Mouse (Mus musculus) lung, postnatal 0 days (tissue): ENCODE results near the gene Cyp26a1. TPM values are rescaled to one million over a fixed set of nuclear protein-coding genes. Genes with fewer than 3 reads are reported as not detected.

Experiments used
- ATAC-seq: fragments of 200-750 bp; cut with Nextera tagmentation; 2 replicates; pipeline ENCODE4 v1.8.0; 2017; ENCODE audit warnings: moderate library complexity
- DNase-seq: peaks from one replicate; pipeline ENCODE4 v3.0.0-alpha.2; 2016; ENCODE audit warnings: low spot score
- H3K27ac ChIP-seq: fragments of 300-500 bp; sonication (generic); 2 replicates; pipeline ENCODE4 v1.5.1; 2014; ENCODE audit warnings: antibody characterized with exemption, mild to moderate bottlenecking, low read length, mixed read lengths
- H3K27me3 ChIP-seq: fragments of 300-500 bp; sonication (generic); replicated peaks from 2 replicates; pipeline ENCODE4 v1.6.1; 2014; ENCODE audit warnings: low read length, mixed read lengths; ENCODE audit not compliant: insufficient read depth
- H3K36me3 ChIP-seq: fragments of 300-500 bp; sonication (generic); 2 replicates; pipeline ENCODE4 v1.6.1; 2014; ENCODE audit warnings: low read length, mixed read lengths; ENCODE audit not compliant: insufficient read depth
- H3K4me1 ChIP-seq: fragments of 300-500 bp; sonication (generic); 2 replicates; pipeline ENCODE4 v1.6.1; 2014; ENCODE audit warnings: antibody characterized with exemption, low read depth, low read length, mixed read lengths; ENCODE audit not compliant: insufficient read depth
- H3K4me2 ChIP-seq: fragments of 300-500 bp; sonication (generic); replicated peaks from 2 replicates; pipeline ENCODE4 v1.6.1; 2014; ENCODE audit warnings: low read depth, mild to moderate bottlenecking, low read length, moderate library complexity, mixed read lengths
- H3K4me3 ChIP-seq: fragments of 300-500 bp; sonication (generic); 2 replicates; pipeline ENCODE4 v1.5.1; 2014; ENCODE audit warnings: low read depth, low read length
- H3K9ac ChIP-seq: fragments of 300-500 bp; sonication (generic); replicated peaks from 2 replicates; pipeline ENCODE4 v1.6.1; 2014; ENCODE audit warnings: low read depth, mild to moderate bottlenecking
- H3K9me3 ChIP-seq: fragments of 300-500 bp; sonication (generic); 2 replicates; pipeline ENCODE4 v1.6.1; 2016; ENCODE audit warnings: low read length, mixed read lengths
- CTCF ChIP-seq: IDR thresholded peaks from 2 replicates; pipeline ENCODE4 v1.5.1; 2016; ENCODE audit warnings: antibody characterized with exemption, mild to moderate bottlenecking
- EP300 ChIP-seq: IDR thresholded peaks from 2 replicates; pipeline ENCODE4 v1.6.1; 2016; ENCODE audit warnings: antibody characterized with exemption, mild to moderate bottlenecking, control low read depth
- whole genome bisulfite sequencing: fragments of 180-500 bp; shearing (Covaris S2); extraction: QIAGEN DNeasy Blood & Tissue Kit; methylation state at CpG from one replicate; pipeline ENCODE4 v1.1.7; 2014; 5-methylcytosine and 5-hydroxymethylcytosine counted together
- polyA plus RNA-seq: library from polyadenylated mRNA; unstranded; fragments of >200 nt; fragmentation: Nextera tagmentation; extraction: Ambion mirVana; gene quantifications from 2 replicates; pipeline ENCODE4 v1.2.1, GENCODE M21; 2015

The Cyp26a1 gene
- polyA plus RNA-seq, result 0.14 TPM in 1 of 2 replicates, not detected in the other

GRCm38 (mm10) chr19:37697651-37698272 lies at the start of gene Cyp26a1:
Gene Cyp26a1 (plus strand): TSS chr19:37697798.
- no peaks in the 10 kb centered on the region for H3K36me3 ChIP-seq
- peak within 1 kb of the TSS; percentile 22 for H3K4me3 ChIP-seq
- H3K4me2 ChIP-seq, result peak within 1 kb of the TSS; percentile 30
- ATAC-seq (no peak), DNase-seq (no peak)
- peaks cover 86% of the 10 kb centered on the region for H3K27me3 ChIP-seq
- WGBS, result 1% methylated on average over 51 of the region's 51 CpGs
- H3K9ac ChIP-seq, result no peak within 1 kb of the TSS
- H3K27ac ChIP-seq, result no peak within 1 kb of the TSS
- H3K4me1 ChIP-seq, result peaks cover 4% of the 10 kb centered on the region; the same call in 1 of the 2 replicates
- no peaks in the 10 kb centered on the region for H3K9me3 ChIP-seq
- TF ChIP-seq CTCF (no peak), EP300 (no peak)

DNA sequence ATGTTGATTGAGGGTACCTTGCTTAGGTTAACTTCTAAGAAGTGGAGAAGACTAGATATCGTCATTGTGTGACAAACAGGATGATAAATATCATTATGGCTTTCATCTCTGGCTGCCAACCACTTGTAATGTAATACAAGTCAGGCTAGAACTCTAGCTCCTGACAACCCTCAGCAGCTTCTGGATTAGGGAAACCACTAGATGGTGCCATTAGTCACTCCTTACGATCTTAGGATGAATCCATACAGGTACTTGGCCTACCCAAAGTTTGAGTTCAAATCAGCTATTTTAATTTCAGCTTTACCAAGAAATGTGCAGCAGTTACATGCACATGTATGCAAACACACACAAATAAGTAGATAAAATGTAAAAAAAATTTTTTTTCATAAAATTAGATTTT lies 49.6 kb upstream of the Cyp26a1 start:
- Histone ChIP-seq H3K36me3 (no peaks in the 10 kb centered on the region), H3K4me2 (no peak overlapping the region), H3K27me3 (no peaks in the 10 kb centered on the region), H3K4me3 (no peak overlapping the region), H3K27ac (no peak overlapping the region), H3K9ac (no peak overlapping the region), H3K4me1 (no peaks in the 10 kb centered on the region), H3K9me3 (no peaks in the 10 kb centered on the region)
- WGBS, result 30% methylated on average over 2 of the region's 2 CpGs
- ATAC-seq (no peak), DNase-seq (no peak)
- TF ChIP-seq EP300 (no peak), CTCF (peak; percentile 33)

DNA sequence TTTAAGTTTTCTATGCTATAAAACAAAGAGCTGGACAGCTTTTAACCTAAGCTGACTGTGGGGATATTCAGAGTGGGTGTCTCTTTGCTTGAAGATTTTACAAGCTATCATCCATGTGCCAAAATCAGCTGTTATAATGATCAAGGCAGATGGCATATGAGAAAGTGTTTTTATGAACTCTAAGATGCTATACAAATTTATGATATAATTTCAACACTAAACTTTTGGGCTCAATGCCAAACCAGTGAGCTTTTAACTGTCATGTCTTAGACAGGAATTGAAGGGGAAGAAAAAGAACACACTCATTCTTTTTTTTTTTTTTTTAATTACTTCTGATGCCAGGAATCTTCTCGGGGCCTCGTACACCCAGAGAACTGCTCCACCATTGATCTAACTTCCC lies 47.1 kb upstream of the Cyp26a1 start:
- no peaks in the 10 kb centered on the region for H3K4me1 ChIP-seq
- H3K36me3 ChIP-seq, result no peaks in the 10 kb centered on the region
- no peak overlapping the region for H3K4me3 ChIP-seq
- ATAC-seq, result no peak
- no peak overlapping the region for H3K27ac ChIP-seq
- no peak overlapping the region for H3K4me2 ChIP-seq
- H3K9ac ChIP-seq, result no peak overlapping the region
- H3K27me3 ChIP-seq, result no peaks in the 10 kb centered on the region
- WGBS, result 59% methylated on average over 2 of the region's 2 CpGs
- no peaks in the 10 kb centered on the region for H3K9me3 ChIP-seq
- no peak for DNase-seq
- TF ChIP-seq EP300 (no peak), CTCF (no peak)

GRCm38 (mm10) chr19:37654012-37654411 lies 43.6 kb upstream of the Cyp26a1 start:
- no peak for DNase-seq
- Histone ChIP-seq H3K27me3 (no peaks in the 10 kb centered on the region), H3K4me1 (no peaks in the 10 kb centered on the region), H3K9ac (no peak overlapping the region), H3K9me3 (no peaks in the 10 kb centered on the region), H3K4me3 (no peak overlapping the region), H3K4me2 (no peak overlapping the region), H3K27ac (no peak overlapping the region), H3K36me3 (no peaks in the 10 kb centered on the region)
- no peak for TF ChIP-seq EP300
- TF ChIP-seq CTCF, result no peak
- 42% methylated on average over 5 of the region's 5 CpGs for WGBS
- ATAC-seq, result no peak

- H3K4me3 ChIP-seq, result no peak overlapping the region
- H3K36me3 ChIP-seq, result no peaks in the 10 kb centered on the region
- no peaks in the 10 kb centered on the region for H3K27me3 ChIP-seq
- 21% methylated on average over 9 of the region's 9 CpGs for WGBS
- H3K9ac ChIP-seq, result no peak overlapping the region
- H3K9me3 ChIP-seq, result no peaks in the 10 kb centered on the region
- no peak for ATAC-seq
- no peak for DNase-seq
- H3K4me2 ChIP-seq, result no peak overlapping the region
- H3K27ac ChIP-seq, result no peak overlapping the region
- H3K4me1 ChIP-seq, result no peaks in the 10 kb centered on the region
- TF ChIP-seq CTCF (no peak), EP300 (no peak)
Measured at GRCm38 (mm10) chr19:37656441-37656840, 41.2 kb upstream of the Cyp26a1 start.

DNA sequence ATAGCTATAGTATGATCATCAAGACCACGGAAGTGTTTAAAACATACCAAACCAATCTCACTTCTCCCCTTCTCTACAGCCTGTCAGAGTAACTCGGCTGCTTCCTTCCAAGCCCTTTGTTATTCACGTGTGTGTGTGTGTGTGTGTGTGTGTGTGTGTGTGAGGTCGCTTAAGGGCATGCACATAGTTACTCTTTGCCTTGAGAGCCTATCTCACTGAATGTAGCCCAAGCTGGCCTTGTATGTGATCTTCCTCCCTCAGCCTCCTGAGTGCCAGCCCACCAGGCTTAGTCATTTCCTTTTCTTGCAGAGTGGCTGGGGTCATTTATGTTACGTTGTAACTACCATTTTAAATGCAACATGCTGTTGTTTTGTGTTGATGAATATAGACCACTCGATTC lies 32.3 kb upstream of the Cyp26a1 start:
- DNase-seq (no peak), ATAC-seq (no peak)
- Histone ChIP-seq H3K27ac (no peak overlapping the region), H3K9me3 (no peaks in the 10 kb centered on the region), H3K4me2 (no peak overlapping the region), H3K36me3 (no peaks in the 10 kb centered on the region), H3K4me3 (no peak overlapping the region), H3K4me1 (no peaks in the 10 kb centered on the region), H3K9ac (no peak overlapping the region), H3K27me3 (no peaks in the 10 kb centered on the region)
- WGBS, result 67% methylated on average over 6 of the region's 6 CpGs
- no peak for TF ChIP-seq CTCF
- TF ChIP-seq EP300, result no peak
